Mouse (Mus musculus) neural tube, embryonic 11.5 days (tissue): Measurements from ENCODE around the gene Ghrhr. TPM values are rescaled to one million over a fixed set of nuclear protein-coding genes. Genes with fewer than 3 reads are reported as not detected.
A peak's percentile ranks its signal among the peaks of the same experiment; 100 is the strongest.

Source experiments
- ATAC-seq: fragments of 200-750 bp; cut with Nextera tagmentation; 2 replicates; pipeline ENCODE4 v1.8.0; 2017; ENCODE audit warnings: moderate number of reproducible peaks, mild to moderate bottlenecking, moderate TSS enrichment, moderate library complexity; ENCODE audit not compliant: insufficient read depth, low FRiP score, low TSS enrichment
- DNase-seq: peaks from one replicate; pipeline ENCODE4 v3.0.0-alpha.2; 2015; ENCODE audit warnings: low spot score
- H3K27ac ChIP-seq: fragments of 300-500 bp; sonication (generic); 2 replicates; pipeline ENCODE4 v1.5.1; 2014; ENCODE audit warnings: low read depth, mild to moderate bottlenecking, low read length
- H3K27me3 ChIP-seq: fragments of 300-500 bp; sonication (generic); 2 replicates; pipeline ENCODE4 v1.6.1; 2014; ENCODE audit warnings: mild to moderate bottlenecking, low read length, mixed read lengths; ENCODE audit not compliant: control insufficient read depth, insufficient read depth
- H3K36me3 ChIP-seq: fragments of 300-500 bp; sonication (generic); 2 replicates; pipeline ENCODE4 v1.6.1; 2014; ENCODE audit warnings: mild to moderate bottlenecking, low read length, moderate library complexity, mixed read lengths; ENCODE audit not compliant: control insufficient read depth, insufficient read depth
- H3K4me1 ChIP-seq: fragments of 300-500 bp; sonication (generic); 2 replicates; pipeline ENCODE4 v1.6.1; 2014; ENCODE audit warnings: low read length, mixed read lengths; ENCODE audit not compliant: control insufficient read depth, insufficient read depth
- H3K4me2 ChIP-seq: fragments of 300-500 bp; sonication (generic); 2 replicates; pipeline ENCODE4 v1.6.1; 2014; ENCODE audit warnings: low read depth, mild to moderate bottlenecking, moderate library complexity
- H3K4me3 ChIP-seq: fragments of 300-500 bp; sonication (generic); 2 replicates; pipeline ENCODE4 v1.5.1; 2014; ENCODE audit warnings: low read depth, low read length
- H3K9ac ChIP-seq: fragments of 300-500 bp; sonication (generic); 2 replicates; pipeline ENCODE4 v1.6.1; 2014; ENCODE audit warnings: mild to moderate bottlenecking, low read length
- H3K9me3 ChIP-seq: fragments of 300-500 bp; sonication (generic); 2 replicates; pipeline ENCODE4 v1.6.1; 2016; ENCODE audit warnings: low read length; ENCODE audit not compliant: control insufficient read depth
- WGBS: fragments of 180-500 bp; shearing (Covaris S2); extraction: QIAGEN DNeasy Blood & Tissue Kit; methylation state at CpG from one replicate; pipeline ENCODE4 v1.1.7; 2014; 5-methylcytosine and 5-hydroxymethylcytosine counted together
- polyA plus RNA-seq: library from polyadenylated mRNA; unstranded; fragments of >200 nt; fragmentation: Nextera tagmentation; extraction: Ambion mirVana; gene quantifications from 2 replicates; pipeline ENCODE4 v1.2.1, GENCODE M21; 2014

Ghrhr gene
- polyA plus RNA-seq, 1 experiment from 2014 or later, result not detected

DNA sequence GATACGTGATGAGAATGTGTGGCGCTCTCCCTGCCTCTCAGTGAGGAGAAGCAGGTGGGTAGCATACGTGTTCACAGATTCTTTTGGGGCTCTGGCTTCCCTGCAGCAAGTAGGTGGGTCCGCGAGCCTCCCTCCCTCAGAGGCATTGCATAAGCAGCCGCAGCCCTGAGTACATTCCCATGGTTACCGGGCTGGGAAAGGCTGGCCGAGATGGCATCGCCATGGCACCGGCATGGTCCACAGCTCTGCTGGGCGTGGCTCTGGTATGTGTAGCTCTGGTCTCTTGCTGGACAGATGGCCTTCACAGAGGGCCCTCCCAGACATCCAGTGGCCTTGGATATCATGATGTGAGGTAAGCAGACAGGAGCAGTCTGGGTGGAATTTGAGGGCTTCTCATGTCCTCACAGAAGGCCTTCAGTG, 20.5 kb downstream of the Ghrhr start:
- DNase-seq, result peak; percentile 45
- 69% methylated on average over 11 of the region's 11 CpGs for WGBS

DNA sequence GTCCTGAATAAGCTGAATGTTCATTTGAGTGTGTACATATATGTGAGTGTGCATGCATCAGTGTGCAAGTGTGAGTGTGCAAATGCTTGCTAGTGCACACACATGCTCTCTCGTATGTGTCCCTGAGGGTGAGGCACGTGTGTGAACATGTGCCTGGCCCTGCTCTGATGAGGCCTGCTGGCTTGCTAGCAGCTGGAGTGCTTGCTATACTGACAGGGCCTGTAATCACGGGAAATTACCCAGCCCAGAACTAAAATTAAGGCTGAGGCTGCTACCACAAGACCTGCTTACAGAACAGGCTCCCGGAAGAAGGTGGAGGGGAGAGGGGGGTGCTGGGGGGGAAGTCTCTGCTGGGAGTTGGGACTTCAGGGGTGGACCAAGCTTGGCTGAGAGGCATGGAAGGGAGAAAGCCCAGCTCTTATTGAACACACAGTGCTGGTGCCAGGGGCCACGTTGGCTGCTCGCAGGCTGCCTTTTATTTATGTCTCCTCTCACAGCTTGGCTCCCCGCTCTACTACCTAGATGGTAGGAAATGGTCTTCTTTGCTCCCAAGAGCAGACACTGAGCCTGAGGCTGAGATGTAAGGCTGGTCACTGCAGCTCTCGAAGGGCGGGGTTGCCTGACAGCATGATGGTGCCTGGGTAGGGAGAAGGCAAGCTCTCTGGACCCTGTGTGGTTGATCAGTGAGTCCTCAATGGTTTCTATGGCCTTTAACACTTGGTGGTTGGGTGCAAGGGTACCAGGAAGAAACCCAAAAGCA, 23.0 kb downstream of the Ghrhr start:
- Histone ChIP-seq H3K4me1 (no peaks in the 10 kb centered on the region), H3K9ac (no peak overlapping the region), H3K4me3 (no peak overlapping the region), H3K9me3 (no peaks in the 10 kb centered on the region), H3K4me2 (no peak overlapping the region), H3K36me3 (no peaks in the 10 kb centered on the region), H3K27ac (no peak overlapping the region), H3K27me3 (no peaks in the 10 kb centered on the region)
- WGBS, result 64% methylated on average over 9 of the region's 9 CpGs
- ATAC-seq (no peak), DNase-seq (no peak)

More for the DNA sequence above, 20.5 kb downstream of the Ghrhr start:
- ATAC-seq, result 0 out of 2 replicates have a peak, but pooled peaks have one; percentile 19
- H3K4me2 ChIP-seq, result no peak overlapping the region
- peaks cover 7% of the 10 kb centered on the region for H3K4me1 ChIP-seq
- H3K9ac ChIP-seq, result no peak overlapping the region
- no peak overlapping the region for H3K4me3 ChIP-seq
- H3K27ac ChIP-seq, result no peak overlapping the region
- no peaks in the 10 kb centered on the region for H3K36me3 ChIP-seq
- H3K9me3 ChIP-seq, result no peaks in the 10 kb centered on the region
- H3K27me3 ChIP-seq, result no peaks in the 10 kb centered on the region

DNA sequence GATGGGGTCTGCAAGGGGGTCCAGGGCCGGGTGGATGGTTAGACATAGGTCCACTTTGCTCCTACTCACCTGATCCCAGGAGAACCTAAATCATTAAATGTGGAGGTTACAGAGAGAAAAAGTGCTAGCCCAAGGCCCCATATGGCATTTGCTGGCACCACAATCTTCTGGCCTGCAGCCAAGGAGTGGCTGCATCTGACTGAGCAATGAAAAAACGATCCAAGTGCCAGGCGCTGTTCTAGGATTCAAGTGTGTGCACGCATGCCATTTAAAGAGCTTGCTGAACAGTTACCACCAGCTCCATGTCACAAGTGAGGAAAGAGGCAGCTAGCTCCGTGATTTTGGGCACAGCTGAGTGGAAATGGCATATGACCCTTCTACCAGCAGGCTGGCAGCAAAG, 23.8 kb downstream of the Ghrhr start:
- Histone ChIP-seq H3K36me3 (no peaks in the 10 kb centered on the region), H3K4me1 (no peaks in the 10 kb centered on the region), H3K4me3 (no peak overlapping the region), H3K27me3 (no peaks in the 10 kb centered on the region), H3K4me2 (no peak overlapping the region), H3K27ac (no peak overlapping the region), H3K9ac (no peak overlapping the region), H3K9me3 (no peaks in the 10 kb centered on the region)
- WGBS, result 94% methylated on average over 5 of the region's 5 CpGs
- ATAC-seq, result no peak
- DNase-seq, result no peak

DNA sequence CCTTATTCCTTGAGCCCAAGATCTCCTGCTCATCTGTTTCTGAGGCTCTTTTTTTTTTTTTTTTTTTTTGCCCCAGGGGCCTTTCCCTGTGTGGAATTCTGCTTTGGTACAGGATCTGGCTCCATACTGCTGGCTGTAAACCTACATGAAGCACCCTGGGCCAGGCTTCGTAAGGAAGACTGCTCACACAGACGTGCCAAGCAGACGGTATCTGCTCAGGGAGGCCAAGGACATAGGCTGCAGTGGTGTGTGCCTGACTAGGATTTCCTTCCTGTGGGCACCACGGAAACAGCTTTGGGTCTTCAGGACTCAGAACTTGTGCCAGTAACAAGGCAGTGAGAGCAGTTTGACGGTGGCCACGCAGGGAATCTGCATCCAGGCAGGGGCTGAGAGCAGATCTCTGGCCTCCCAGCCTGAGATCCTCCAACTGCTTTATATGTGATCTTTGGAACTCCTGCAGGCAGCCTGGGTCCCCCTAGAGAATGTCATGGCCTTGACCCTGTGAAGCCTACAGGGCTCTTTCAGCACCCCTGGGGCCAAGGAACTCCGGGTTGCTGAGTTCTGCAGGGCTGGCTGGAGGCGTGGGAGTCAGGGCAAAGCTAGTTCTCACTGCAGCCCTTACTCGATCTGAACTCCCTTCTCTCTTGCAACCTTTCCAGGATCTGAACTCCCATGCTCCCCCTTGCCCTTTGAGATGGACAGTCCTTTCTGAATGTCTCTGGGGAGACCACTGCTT, 26.1 kb downstream of the Ghrhr start:
- no peak overlapping the region for H3K4me3 ChIP-seq
- no peak overlapping the region for H3K4me2 ChIP-seq
- no peaks in the 10 kb centered on the region for H3K4me1 ChIP-seq
- H3K27me3 ChIP-seq, result no peaks in the 10 kb centered on the region
- no peak for ATAC-seq
- H3K27ac ChIP-seq, result no peak overlapping the region
- H3K9me3 ChIP-seq, result no peaks in the 10 kb centered on the region
- H3K9ac ChIP-seq, result no peak overlapping the region
- H3K36me3 ChIP-seq, result no peaks in the 10 kb centered on the region
- 79% methylated on average over 9 of the region's 9 CpGs for WGBS
- DNase-seq, result no peak

DNA sequence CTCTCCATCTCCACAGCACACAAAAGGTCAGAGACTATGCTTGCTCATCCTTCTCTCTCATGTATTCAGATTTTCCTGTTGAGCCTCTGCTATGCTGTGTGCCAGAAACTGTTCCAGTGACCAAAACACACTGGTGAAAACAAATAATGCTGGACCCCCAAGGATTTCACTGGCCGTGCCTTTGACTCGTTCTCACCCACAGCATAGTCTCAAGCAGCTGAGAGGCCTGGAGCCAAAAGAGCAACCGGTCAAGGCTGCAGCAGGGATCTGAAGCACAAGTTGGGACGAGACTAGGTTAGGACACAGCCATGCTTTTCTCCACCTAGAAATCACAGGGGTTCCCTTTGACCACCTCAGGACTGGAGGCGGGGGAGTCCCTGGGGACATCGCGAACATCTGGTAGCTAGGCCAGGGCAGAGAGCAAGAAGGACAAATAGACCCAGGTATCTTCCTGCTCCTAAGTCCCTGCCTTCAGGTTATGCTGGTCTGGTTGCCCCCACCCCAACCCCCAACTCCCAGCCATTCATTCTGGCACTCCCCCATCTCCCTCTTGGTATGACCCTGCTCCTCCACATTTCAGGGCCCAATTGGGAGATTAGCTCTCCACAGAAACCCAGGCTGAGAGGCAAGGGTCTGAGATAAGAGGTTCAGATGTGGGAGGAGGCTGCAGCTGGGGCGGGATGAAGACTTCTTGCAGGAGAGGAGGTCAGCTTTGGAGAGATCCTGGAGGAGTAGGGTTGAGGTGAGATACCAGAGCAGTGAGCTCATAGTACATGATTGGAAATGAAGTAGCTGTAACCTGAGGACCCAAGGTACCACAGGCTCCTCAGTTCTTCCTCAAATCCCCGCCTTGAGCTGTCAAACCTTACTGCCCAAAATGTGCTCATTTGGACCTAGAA, 27.6 kb downstream of the Ghrhr start:
- Histone ChIP-seq H3K27ac (no peak overlapping the region), H3K27me3 (no peaks in the 10 kb centered on the region), H3K4me2 (no peak overlapping the region), H3K36me3 (no peaks in the 10 kb centered on the region), H3K4me1 (no peaks in the 10 kb centered on the region), H3K4me3 (no peak overlapping the region), H3K9me3 (no peaks in the 10 kb centered on the region), H3K9ac (no peak overlapping the region)
- WGBS, result 80% methylated on average over 9 of the region's 9 CpGs
- DNase-seq (no peak), ATAC-seq (no peak)

DNA sequence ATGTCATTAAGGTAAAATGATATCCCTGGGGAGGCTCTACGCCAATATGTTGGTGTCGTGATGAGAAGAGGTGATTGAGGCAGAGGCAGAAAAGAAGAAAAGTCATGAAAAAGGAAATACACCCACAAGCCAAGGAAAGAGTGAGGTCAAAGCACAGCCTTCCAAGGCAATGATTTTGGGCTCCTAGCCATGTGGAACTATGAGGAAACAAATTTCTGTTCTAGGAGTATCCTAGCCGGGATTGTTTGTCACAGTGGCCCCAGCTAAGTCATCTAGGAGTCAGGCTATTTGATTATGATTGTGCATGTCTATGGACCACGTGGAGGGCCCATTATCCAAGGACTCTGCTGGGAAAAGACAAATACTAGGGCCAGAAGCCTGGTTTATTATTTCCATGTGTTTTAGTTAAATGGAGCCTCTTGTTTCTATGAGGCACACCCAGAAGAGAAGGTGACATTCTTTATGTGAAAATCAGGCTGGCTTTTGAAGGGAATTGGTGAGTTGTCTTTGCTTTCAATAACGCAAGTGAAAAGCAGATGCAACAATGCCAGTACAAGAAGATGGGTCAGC, 28.4 kb downstream of the Ghrhr start:
- no peaks in the 10 kb centered on the region for H3K4me1 ChIP-seq
- ATAC-seq (no peak), DNase-seq (no peak)
- no peak overlapping the region for H3K4me3 ChIP-seq
- WGBS, result 79% methylated on average over 5 of the region's 5 CpGs
- no peaks in the 10 kb centered on the region for H3K36me3 ChIP-seq
- H3K9ac ChIP-seq, result no peak overlapping the region
- no peaks in the 10 kb centered on the region for H3K27me3 ChIP-seq
- H3K4me2 ChIP-seq, result no peak overlapping the region
- H3K27ac ChIP-seq, result no peak overlapping the region
- H3K9me3 ChIP-seq, result no peaks in the 10 kb centered on the region

DNA sequence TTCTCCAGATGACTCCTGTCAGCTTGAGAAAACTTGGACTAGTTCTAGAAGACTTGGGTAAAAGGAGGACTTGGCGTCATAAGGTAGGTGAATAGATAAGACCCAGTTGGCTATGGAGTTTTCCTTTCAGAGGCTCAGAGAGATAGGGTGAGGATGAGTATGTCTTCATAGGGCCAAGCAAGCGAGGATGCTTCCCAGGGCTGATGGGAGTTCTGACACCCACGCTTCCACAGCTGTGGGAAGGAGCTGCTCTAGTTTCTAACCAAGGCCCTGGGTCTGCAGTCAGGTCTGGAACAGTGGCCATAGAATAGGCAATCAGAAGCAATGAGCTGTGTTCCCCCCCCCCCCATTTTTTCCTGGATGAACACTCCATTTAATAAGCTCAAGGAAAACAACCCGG, 31.2 kb downstream of the Ghrhr start:
- Histone ChIP-seq H3K4me2 (no peak overlapping the region), H3K9me3 (no peaks in the 10 kb centered on the region)
- 84% methylated on average over 4 of the region's 4 CpGs for WGBS

DNA sequence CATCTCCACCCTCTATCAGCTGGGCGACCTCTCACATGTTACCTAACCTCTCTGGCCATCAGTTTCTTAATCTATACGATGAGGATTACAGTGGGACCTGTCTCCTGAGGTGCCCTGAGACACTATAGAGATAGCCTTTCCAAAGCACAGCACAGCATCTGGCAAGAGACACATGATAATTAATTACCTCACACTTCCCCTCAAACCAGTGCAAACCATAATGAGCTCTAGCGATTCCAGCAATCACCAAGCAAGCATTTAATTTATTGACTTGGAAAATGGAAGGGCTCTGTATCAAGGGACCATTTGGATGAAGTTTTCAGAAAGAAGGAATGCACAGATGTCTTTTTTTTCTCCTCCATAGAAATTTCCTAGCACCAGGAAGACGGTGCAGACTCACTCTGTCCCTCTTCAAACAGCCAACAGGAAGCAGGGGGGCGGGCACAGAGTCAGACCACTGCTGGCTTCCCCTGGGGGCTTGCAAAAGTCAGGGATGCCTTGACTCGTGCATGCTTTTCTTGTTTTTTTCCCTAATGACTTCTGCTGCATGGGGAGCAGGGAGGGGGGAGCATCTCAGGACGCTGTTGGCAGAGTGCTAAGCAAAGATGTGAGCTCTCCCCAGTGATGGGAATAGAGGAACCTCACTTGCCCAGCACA, 34.2 kb downstream of the Ghrhr start:
- H3K36me3 ChIP-seq, result no peaks in the 10 kb centered on the region
- 42% methylated on average over 7 of the region's 7 CpGs for WGBS
- H3K4me2 ChIP-seq, result no peak overlapping the region
- no peaks in the 10 kb centered on the region for H3K4me1 ChIP-seq
- H3K4me3 ChIP-seq, result no peak overlapping the region
- no peaks in the 10 kb centered on the region for H3K27me3 ChIP-seq
- DNase-seq, result no peak
- H3K9ac ChIP-seq, result no peak overlapping the region
- ATAC-seq, result no peak
- no peak overlapping the region for H3K27ac ChIP-seq
- no peaks in the 10 kb centered on the region for H3K9me3 ChIP-seq

More for the DNA sequence above, 31.2 kb downstream of the Ghrhr start:
- DNase-seq, result no peak
- Histone ChIP-seq H3K36me3 (no peaks in the 10 kb centered on the region), H3K9ac (no peak overlapping the region), H3K27me3 (no peaks in the 10 kb centered on the region), H3K27ac (no peak overlapping the region), H3K4me1 (no peaks in the 10 kb centered on the region), H3K4me3 (no peak overlapping the region)
- ATAC-seq, result no peak
